Mouse (Mus musculus): ENCODE measurements at regions not wholly inside any gene's neighbourhood (a gene's known extent, or its start where the extent isn't known, plus 50 kb on each side); places are given as distances from the start of the nearest gene placed in this dataset.

GRCm38 (mm10) chr9:41460709-41461108 is 299.2 kb upstream of the Ubash3b start:
- no peak for TF ChIP-seq CTCF (IDR thresholded peaks at IDR 0.05; ENCODE audit: control insufficient read depth, insufficient read depth, insufficient read length)
- no peak for TF ChIP-seq USF1 (IDR thresholded peaks at IDR 0.05; ENCODE audit: low read depth)
- TF ChIP-seq FOSL1 (IDR thresholded peaks at IDR 0.05; ENCODE audit: insufficient read depth, low read length, poor library complexity, severe bottlenecking): no peak
- TF ChIP-seq MAX (IDR thresholded peaks at IDR 0.05): no peak
- TF ChIP-seq MYOD1 (IDR thresholded peaks at IDR 0.05; ENCODE audit: control insufficient read depth, insufficient read length, low read depth): no peak
- TF ChIP-seq CEBPB (IDR thresholded peaks at IDR 0.05; ENCODE audit: low read depth): no peak

Data from C2C12 (cell line).